Mouse (Mus musculus) forebrain, embryonic 12.5 days (tissue): ENCODE data around the gene Ckap5. TPM values are rescaled to one million over a fixed set of nuclear protein-coding genes. Genes with fewer than 3 reads are reported as not detected.

Source experiments
- ATAC-seq: fragments of 200-750 bp; cut with Nextera tagmentation; 2 replicates; pipeline ENCODE4 v1.8.0; 2017; ENCODE audit warnings: moderate TSS enrichment; ENCODE audit not compliant: low FRiP score
- H3K27ac ChIP-seq: fragments of 300-500 bp; sonication (generic); 2 replicates; pipeline ENCODE4 v1.5.1; 2016; ENCODE audit warnings: mild to moderate bottlenecking
- H3K27me3 ChIP-seq: fragments of 300-500 bp; sonication (generic); 2 replicates; pipeline ENCODE4 v1.6.1; 2016; ENCODE audit warnings: mild to moderate bottlenecking
- H3K36me3 ChIP-seq: fragments of 300-500 bp; sonication (generic); replicated peaks from 2 replicates; pipeline ENCODE4 v1.6.1; 2016; ENCODE audit warnings: mild to moderate bottlenecking
- H3K4me1 ChIP-seq: fragments of 300-500 bp; sonication (generic); 2 replicates; pipeline ENCODE4 v1.6.1; 2016
- H3K4me2 ChIP-seq: fragments of 300-500 bp; sonication (generic); 2 replicates; pipeline ENCODE4 v1.6.1; 2016; ENCODE audit warnings: mild to moderate bottlenecking, moderate library complexity
- H3K4me3 ChIP-seq: fragments of 300-500 bp; sonication (generic); replicated peaks from 2 replicates; pipeline ENCODE4 v1.5.1; 2016; ENCODE audit warnings: mild to moderate bottlenecking
- H3K9ac ChIP-seq: fragments of 300-500 bp; sonication (generic); 2 replicates; pipeline ENCODE4 v1.6.1; 2016; ENCODE audit warnings: mild to moderate bottlenecking
- H3K9me3 ChIP-seq: fragments of 300-500 bp; sonication (generic); 2 replicates; pipeline ENCODE4 v1.6.1; 2016
- WGBS: fragments of 180-500 bp; shearing (Covaris S2); methylation state at CpG from one replicate; pipeline ENCODE4 v1.1.7; 2016; 5-methylcytosine and 5-hydroxymethylcytosine counted together
- polyA plus RNA-seq: library from polyadenylated mRNA; unstranded; fragments of >200 nt; fragmentation: Nextera tagmentation; extraction: Ambion mirVana; gene quantifications from 2 replicates; pipeline ENCODE4 v1.2.1, GENCODE M21; 2016

Ckap5 gene
- polyA plus RNA-seq, 1 experiment from 2014 or later = 174 TPM

DNA sequence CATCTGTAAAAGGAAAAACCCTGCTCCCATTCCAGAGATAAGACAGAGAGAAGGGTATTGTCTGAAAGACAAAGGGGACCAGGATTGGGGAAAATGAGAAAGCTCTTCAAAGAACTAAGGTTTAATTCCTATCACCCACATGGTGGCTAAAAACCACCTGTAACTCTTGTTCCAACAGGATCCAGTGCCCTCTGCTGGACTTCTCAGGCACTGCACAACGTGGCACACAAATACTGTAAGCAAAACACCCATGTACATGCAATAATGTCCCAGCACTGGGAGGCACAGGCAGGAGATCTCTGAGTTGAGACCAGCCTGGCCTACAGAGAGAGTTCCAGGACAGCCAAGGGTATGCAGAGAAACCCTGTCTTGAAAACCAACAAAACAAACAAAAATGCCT lies 120.2 kb downstream of the Ckap5 start:
- Histone ChIP-seq H3K4me1 (peaks cover 22% of the 10 kb centered on the region), H3K4me3 (no peak overlapping the region), H3K9ac (no peak overlapping the region), H3K9me3 (no peaks in the 10 kb centered on the region), H3K4me2 (no peak overlapping the region), H3K27me3 (no peaks in the 10 kb centered on the region), H3K36me3 (peaks cover 58% of the 10 kb centered on the region), H3K27ac (no peak overlapping the region)
- WGBS = 33% methylated on average over 1 of the region's 1 CpGs
- ATAC-seq = no peak

DNA sequence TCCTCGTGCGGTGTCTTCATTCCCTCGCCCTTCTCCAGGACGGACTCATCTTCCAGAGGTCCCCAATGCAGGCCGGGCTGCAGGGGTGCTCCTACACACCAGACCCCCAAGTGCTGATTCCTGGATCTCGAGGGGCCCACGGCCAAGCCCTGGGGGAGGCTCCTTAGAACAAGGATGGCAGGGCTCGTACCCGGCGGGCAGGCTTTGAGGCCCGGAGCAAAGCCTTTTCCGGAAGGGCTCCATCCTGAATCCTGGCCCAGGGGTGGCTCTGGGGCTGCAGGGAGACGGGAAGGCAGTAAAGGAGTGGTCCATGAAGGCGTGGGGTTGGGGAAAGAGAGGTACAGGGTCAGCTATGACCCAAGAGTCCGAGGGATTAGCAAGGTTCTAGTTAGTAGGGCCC lies 122.6 kb downstream of the Ckap5 start:
- H3K9ac ChIP-seq = peak overlapping the region; percentile 95
- 4% methylated on average over 15 of the region's 15 CpGs for WGBS
- peak overlapping the region; percentile 82 for H3K4me3 ChIP-seq
- H3K4me2 ChIP-seq = peak overlapping the region; percentile 96
- ATAC-seq = no peak
- no peaks in the 10 kb centered on the region for H3K9me3 ChIP-seq
- H3K27ac ChIP-seq = peak overlapping the region; percentile 54; the same call in 1 of the 2 replicates
- H3K27me3 ChIP-seq = no peaks in the 10 kb centered on the region
- peaks cover 33% of the 10 kb centered on the region for H3K4me1 ChIP-seq
- peaks cover 44% of the 10 kb centered on the region for H3K36me3 ChIP-seq

DNA sequence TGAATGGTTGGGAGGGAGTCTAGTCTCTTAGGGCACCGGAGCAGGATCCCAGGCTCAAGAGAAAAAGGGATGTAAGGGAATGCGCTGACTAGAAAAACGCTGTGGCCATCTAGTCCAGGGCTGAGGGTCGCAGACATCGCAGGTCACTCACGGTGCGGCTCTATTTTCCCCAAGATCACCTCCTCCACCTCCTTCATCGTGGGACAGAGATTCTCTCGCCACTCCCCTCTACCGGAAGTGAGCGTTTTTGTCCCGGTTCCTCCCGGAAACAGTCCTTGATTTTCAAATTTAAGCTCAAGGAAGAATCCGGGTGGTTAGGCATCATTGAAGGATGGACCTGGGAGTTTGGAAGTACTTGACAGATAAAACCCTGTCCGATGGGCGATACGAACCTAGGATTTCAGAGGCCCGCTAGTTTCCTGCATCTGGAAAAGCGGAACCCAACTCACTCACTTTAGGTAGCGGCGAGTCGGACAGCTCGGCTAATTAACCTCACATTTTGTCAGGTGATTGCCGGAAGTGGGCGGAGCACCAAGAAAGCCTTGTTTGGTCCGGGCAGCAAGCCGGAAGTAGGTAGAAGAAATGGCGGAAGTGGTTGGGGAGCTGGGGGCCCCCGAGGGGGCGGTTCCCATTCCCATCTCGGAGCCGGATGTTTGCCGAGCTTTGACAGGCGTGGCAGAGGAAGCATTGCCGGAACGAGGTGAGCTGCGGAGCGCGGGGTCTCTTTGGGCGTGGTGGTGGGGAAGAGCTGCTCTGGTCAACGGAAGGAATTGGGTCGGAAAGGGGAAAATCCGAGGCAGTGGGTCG lies 123.2 kb downstream of the Ckap5 start, which contains the start of the genes Zfp408 and Arhgap1:
Gene Zfp408 (minus strand): TSS at position 239 of the 807 bp plus-strand sequence.
Gene Arhgap1 (plus strand): TSS at position 308 of the 807 bp plus-strand sequence.
- H3K36me3 ChIP-seq = peaks cover 44% of the 10 kb centered on the region
- peak within 1 kb of the TSS; percentile 95 for H3K9ac ChIP-seq
- H3K4me2 ChIP-seq = peak within 1 kb of the TSS; percentile 96
- peak; percentile 95 for ATAC-seq
- WGBS = under 1% methylated on average over 44 of the region's 44 CpGs
- H3K27me3 ChIP-seq = no peaks in the 10 kb centered on the region
- peak within 1 kb of the TSS; percentile 74 for H3K27ac ChIP-seq
- peaks cover 33% of the 10 kb centered on the region for H3K4me1 ChIP-seq
- H3K9me3 ChIP-seq = no peaks in the 10 kb centered on the region
- peak within 1 kb of the TSS; percentile 82 for H3K4me3 ChIP-seq

DNA sequence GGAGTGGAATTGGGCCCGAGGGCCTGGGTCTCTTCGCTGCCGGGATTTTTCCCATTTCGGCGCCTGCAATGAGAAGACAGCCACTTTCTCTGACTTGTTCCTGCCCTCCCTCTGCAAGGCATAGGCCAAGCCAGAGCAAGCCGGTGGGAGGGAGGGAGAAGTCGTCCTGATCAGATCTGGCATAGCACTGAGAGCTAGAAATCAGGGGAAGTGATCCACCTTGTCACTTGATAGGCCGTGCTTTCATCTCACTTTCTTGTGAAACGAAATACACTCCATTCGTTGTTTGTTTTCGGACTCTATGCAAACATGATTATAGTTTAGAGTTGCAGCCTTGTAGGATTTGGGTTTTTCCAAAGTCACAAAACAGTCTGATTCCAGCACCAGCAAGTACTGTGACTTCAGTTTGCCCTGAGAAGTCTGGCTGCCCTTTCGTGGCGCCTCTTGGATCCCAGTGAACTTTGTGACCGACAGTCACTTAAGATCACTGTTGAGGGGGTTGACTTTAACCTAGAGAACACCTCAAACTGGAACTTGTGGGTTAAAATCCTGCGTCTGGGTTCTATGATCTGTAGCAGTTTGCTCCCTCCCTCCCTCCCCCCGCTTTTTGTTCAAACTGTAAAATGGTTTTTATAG lies 123.9 kb downstream of the Ckap5 start:
- Histone ChIP-seq H3K4me2 (peak overlapping the region; percentile 96), H3K9ac (peak overlapping the region; percentile 73), H3K4me1 (peaks cover 33% of the 10 kb centered on the region), H3K9me3 (no peaks in the 10 kb centered on the region), H3K4me3 (peak overlapping the region; percentile 82), H3K36me3 (peaks cover 44% of the 10 kb centered on the region), H3K27ac (peak overlapping the region; percentile 74), H3K27me3 (no peaks in the 10 kb centered on the region)
- 18% methylated on average over 16 of the region's 16 CpGs for WGBS
- ATAC-seq = peak; percentile 16

DNA sequence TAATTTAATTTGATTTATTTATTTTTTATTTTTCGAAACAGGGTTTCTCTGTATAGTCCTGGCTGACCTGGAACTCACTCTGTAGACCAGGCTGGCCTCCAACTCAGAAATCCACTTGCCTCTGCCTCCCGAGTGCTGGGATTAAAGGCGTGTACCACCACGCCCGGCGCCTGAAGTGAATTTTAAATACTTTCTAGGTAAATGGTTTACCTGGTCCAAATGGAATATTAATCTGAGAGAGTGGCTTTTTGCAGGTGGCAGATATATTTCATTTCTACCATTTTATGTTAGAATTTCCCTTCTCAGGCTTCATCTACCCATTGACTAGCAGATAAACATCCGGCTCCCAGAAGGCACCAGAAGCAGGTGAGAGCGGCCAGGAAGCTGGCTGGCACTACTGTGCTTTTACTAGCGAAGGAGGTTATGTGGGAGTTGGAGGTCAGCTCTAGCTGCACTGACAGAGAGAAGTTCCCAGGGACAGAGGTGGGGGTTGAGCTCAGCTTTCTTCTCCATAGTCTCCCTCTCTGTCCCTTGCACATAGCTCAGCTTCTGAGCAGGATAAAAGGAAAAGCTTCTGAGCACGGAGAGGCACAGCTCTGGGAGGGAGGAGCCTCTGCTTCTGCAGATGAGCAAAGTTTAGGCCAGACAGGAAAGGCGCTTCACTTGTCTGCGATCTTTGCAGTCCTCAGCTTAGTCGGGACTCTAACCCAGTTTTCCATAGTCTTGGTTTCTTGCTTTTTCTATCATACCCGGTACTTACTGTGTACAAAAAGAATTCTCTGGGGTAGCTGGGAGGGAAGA lies 125.1 kb downstream of the Ckap5 start:
- no peak for ATAC-seq
- H3K4me3 ChIP-seq = no peak overlapping the region
- H3K36me3 ChIP-seq = peaks cover 44% of the 10 kb centered on the region
- WGBS = 89% methylated on average over 14 of the region's 14 CpGs
- no peak overlapping the region for H3K4me2 ChIP-seq
- peaks cover 33% of the 10 kb centered on the region for H3K4me1 ChIP-seq
- no peaks in the 10 kb centered on the region for H3K9me3 ChIP-seq
- no peak overlapping the region for H3K27ac ChIP-seq
- no peak overlapping the region for H3K9ac ChIP-seq
- no peaks in the 10 kb centered on the region for H3K27me3 ChIP-seq

DNA sequence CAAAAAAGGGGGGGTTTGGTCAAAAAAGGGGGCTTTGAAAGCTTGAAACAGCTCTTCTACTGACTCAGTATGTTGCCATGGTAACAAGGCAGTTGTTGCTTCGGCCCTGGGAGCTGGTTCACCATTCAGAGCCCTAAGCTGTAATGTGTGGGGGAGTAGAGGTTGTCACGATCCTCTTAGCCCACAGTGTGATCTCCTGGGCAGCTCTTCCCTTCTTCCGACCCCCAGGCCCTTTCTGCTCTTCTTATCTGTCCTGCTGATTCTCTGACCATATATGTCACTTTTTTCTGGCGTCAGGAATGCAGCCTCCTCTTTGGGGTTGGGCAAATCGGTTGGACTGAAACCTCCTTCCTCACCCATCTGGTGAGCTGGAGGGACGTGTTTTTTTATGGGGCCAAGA lies 126.3 kb downstream of the Ckap5 start:
- Histone ChIP-seq H3K4me1 (peaks cover 29% of the 10 kb centered on the region), H3K9ac (no peak overlapping the region), H3K36me3 (peaks cover 44% of the 10 kb centered on the region), H3K27me3 (no peaks in the 10 kb centered on the region), H3K9me3 (no peaks in the 10 kb centered on the region), H3K4me3 (no peak overlapping the region), H3K27ac (no peak overlapping the region), H3K4me2 (no peak overlapping the region)
- 57% methylated on average over 6 of the region's 6 CpGs for WGBS
- no peak for ATAC-seq

GRCm38 (mm10) chr2:91655388-91655787 lies 128.8 kb downstream of the Ckap5 start:
- H3K9ac ChIP-seq = no peak overlapping the region
- H3K36me3 ChIP-seq = peaks cover 48% of the 10 kb centered on the region
- H3K4me2 ChIP-seq = no peak overlapping the region
- H3K4me3 ChIP-seq = no peak overlapping the region
- no peak for ATAC-seq
- peaks cover 20% of the 10 kb centered on the region for H3K4me1 ChIP-seq
- no peak overlapping the region for H3K27ac ChIP-seq
- H3K27me3 ChIP-seq = no peaks in the 10 kb centered on the region
- no peaks in the 10 kb centered on the region for H3K9me3 ChIP-seq
- 91% methylated on average over 5 of the region's 5 CpGs for WGBS

- H3K36me3 ChIP-seq = peaks cover 48% of the 10 kb centered on the region
Measured at GRCm38 (mm10) chr2:91655827-91656226, 129.3 kb downstream of the Ckap5 start.

DNA sequence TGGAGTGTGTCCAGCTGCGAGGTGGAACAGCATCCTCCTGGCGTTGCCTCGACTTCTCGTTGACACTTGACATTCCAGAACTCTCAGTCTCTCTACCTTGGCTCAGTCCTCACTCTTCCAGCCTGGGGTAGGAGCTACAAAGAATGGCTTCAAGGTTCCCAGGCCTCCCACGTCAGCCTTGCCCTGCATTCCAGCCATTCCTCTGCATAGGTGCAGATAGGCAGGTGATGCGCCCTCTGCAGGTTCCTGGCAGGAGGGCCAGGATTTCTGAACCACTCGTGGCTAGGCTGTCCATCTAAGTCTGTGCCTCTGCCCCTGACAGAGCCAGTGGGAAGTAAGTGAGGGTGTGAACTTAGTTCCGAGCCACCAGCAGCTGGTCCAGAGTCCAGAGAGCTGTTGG lies 130.2 kb downstream of the Ckap5 start:
- no peak overlapping the region for H3K9ac ChIP-seq
- WGBS = 74% methylated on average over 8 of the region's 8 CpGs
- no peak overlapping the region for H3K4me3 ChIP-seq
- no peak overlapping the region for H3K27ac ChIP-seq
- no peaks in the 10 kb centered on the region for H3K9me3 ChIP-seq
- H3K4me1 ChIP-seq = peaks cover 10% of the 10 kb centered on the region
- no peaks in the 10 kb centered on the region for H3K27me3 ChIP-seq
- no peak overlapping the region for H3K4me2 ChIP-seq
- peaks cover 51% of the 10 kb centered on the region for H3K36me3 ChIP-seq
- no peak for ATAC-seq

More at GRCm38 (mm10) chr2:91655827-91656226, 129.3 kb downstream of the Ckap5 start:
- no peak overlapping the region for H3K9ac ChIP-seq
- ATAC-seq = no peak
- peaks cover 16% of the 10 kb centered on the region for H3K4me1 ChIP-seq
- no peak overlapping the region for H3K4me2 ChIP-seq
- H3K4me3 ChIP-seq = no peak overlapping the region
- H3K27me3 ChIP-seq = no peaks in the 10 kb centered on the region
- H3K9me3 ChIP-seq = no peaks in the 10 kb centered on the region
- 79% methylated on average over 6 of the region's 6 CpGs for WGBS
- H3K27ac ChIP-seq = no peak overlapping the region

GRCm38 (mm10) chr2:91659657-91660056 lies 133.1 kb downstream of the Ckap5 start:
- H3K27ac ChIP-seq = no peak overlapping the region
- H3K4me1 ChIP-seq = no peaks in the 10 kb centered on the region
- H3K36me3 ChIP-seq = peaks cover 66% of the 10 kb centered on the region
- 96% methylated on average over 8 of the region's 8 CpGs for WGBS
- H3K4me3 ChIP-seq = no peak overlapping the region
- H3K9me3 ChIP-seq = no peaks in the 10 kb centered on the region
- ATAC-seq = no peak
- no peak overlapping the region for H3K4me2 ChIP-seq
- no peaks in the 10 kb centered on the region for H3K27me3 ChIP-seq
- no peak overlapping the region for H3K9ac ChIP-seq

GRCm38 (mm10) chr2:91660981-91661380 lies 134.4 kb downstream of the Ckap5 start:
- Histone ChIP-seq H3K4me1 (no peaks in the 10 kb centered on the region), H3K27me3 (no peaks in the 10 kb centered on the region), H3K4me3 (no peak overlapping the region), H3K9ac (no peak overlapping the region), H3K4me2 (no peak overlapping the region), H3K27ac (no peak overlapping the region), H3K9me3 (no peaks in the 10 kb centered on the region), H3K36me3 (peaks cover 60% of the 10 kb centered on the region)
- no peak for ATAC-seq
- WGBS = 91% methylated on average over 6 of the region's 6 CpGs

- no peak overlapping the region for H3K27ac ChIP-seq
- H3K4me3 ChIP-seq = no peak overlapping the region
- H3K4me1 ChIP-seq = no peaks in the 10 kb centered on the region
- ATAC-seq = no peak
- H3K4me2 ChIP-seq = no peak overlapping the region
- peaks cover 64% of the 10 kb centered on the region for H3K36me3 ChIP-seq
- H3K9me3 ChIP-seq = no peaks in the 10 kb centered on the region
- no peak overlapping the region for H3K9ac ChIP-seq
- H3K27me3 ChIP-seq = no peaks in the 10 kb centered on the region
Measured at GRCm38 (mm10) chr2:91664780-91665179, 138.2 kb downstream of the Ckap5 start.
